Mouse (Mus musculus) small intestine, adult 2 months (tissue): Measurements from ENCODE around the gene Nap1l4.

Experiments used
- CTCF ChIP-seq: fragments of 200-500 bp; IDR thresholded peaks from 2 replicates; pipeline ENCODE4 v1.5.1; 2012; ENCODE audit warnings: low read depth, mild to moderate bottlenecking, control low read depth, inconsistent platforms, low read length, moderate library complexity, mixed read lengths; ENCODE audit not compliant: insufficient replicate concordance, insufficient read length; ENCODE audit errors: extremely low read depth
- POLR2A ChIP-seq: fragments of 200-500 bp; IDR thresholded peaks from 2 replicates; pipeline ENCODE4 v1.6.1; 2012; ENCODE audit warnings: low read depth, mild to moderate bottlenecking, control low read depth, inconsistent platforms, low read length, moderate library complexity

DNA sequence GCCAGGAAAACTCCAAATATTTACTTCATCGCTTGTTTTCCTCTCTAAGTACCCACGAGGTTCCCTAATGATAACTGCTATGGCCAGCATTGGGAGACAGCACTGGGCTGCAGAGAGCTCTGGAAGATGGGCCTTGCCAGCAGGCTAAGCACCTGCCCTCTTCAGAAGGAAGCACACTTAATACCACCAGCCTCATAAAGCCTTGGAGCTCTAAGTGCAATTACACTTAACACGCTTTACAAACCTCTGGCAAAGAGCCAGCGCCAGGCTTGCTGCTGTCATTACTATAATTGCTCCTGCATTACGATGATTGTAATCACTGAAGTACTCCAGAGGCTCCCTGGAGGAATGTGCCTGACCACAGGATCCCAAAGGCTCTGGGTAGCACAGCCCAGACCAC is 46.0 kb upstream of the Nap1l4 start:
- TF ChIP-seq CTCF (no peak), POLR2A (no peak)
